Mouse (Mus musculus) kidney, embryonic 15.5 days (tissue): ENCODE results near the gene Zfp112. TPM values are rescaled to one million over a fixed set of nuclear protein-coding genes. Genes with fewer than 3 reads are reported as not detected.
A peak's percentile ranks its signal among the peaks of the same experiment; 100 is the strongest.
"Not testable (repeated sequence)": the region's sequence is repeated elsewhere in the genome, so short reads cannot be mapped to it uniquely, and the experiment has no call there.

Source experiments
- ATAC-seq: fragments of 200-750 bp; cut with Nextera tagmentation; replicated peaks from 2 replicates; pipeline ENCODE4 v1.8.0; 2017; ENCODE audit warnings: moderate TSS enrichment; ENCODE audit not compliant: low FRiP score
- H3K27ac ChIP-seq: fragments of 300-500 bp; sonication (generic); 2 replicates; pipeline ENCODE4 v1.5.1; 2015; ENCODE audit warnings: mild to moderate bottlenecking, inconsistent platforms
- H3K27me3 ChIP-seq: fragments of 300-500 bp; sonication (generic); 2 replicates; pipeline ENCODE4 v1.6.1; 2015; ENCODE audit warnings: inconsistent platforms
- H3K36me3 ChIP-seq: fragments of 300-500 bp; sonication (generic); 2 replicates; pipeline ENCODE4 v1.6.1; 2015; ENCODE audit warnings: inconsistent platforms
- H3K4me1 ChIP-seq: fragments of 300-500 bp; sonication (generic); 2 replicates; pipeline ENCODE4 v1.6.1; 2015; ENCODE audit warnings: inconsistent platforms
- H3K4me2 ChIP-seq: fragments of 300-500 bp; sonication (generic); 2 replicates; pipeline ENCODE4 v1.6.1; 2015; ENCODE audit warnings: moderate library complexity, mild to moderate bottlenecking, inconsistent platforms
- H3K4me3 ChIP-seq: fragments of 300-500 bp; sonication (generic); replicated peaks from 2 replicates; pipeline ENCODE4 v1.5.1; 2015; ENCODE audit warnings: mild to moderate bottlenecking, inconsistent platforms
- H3K9ac ChIP-seq: fragments of 300-500 bp; sonication (generic); 2 replicates; pipeline ENCODE4 v1.6.1; 2015; ENCODE audit warnings: mild to moderate bottlenecking, inconsistent platforms
- H3K9me3 ChIP-seq: fragments of 300-500 bp; sonication (generic); replicated peaks from 2 replicates; pipeline ENCODE4 v1.6.1; 2016; ENCODE audit warnings: inconsistent platforms
- WGBS: fragments of 180-500 bp; shearing (Covaris S2); methylation state at CpG from one replicate; pipeline ENCODE4 v1.1.7; 2015; ENCODE audit warnings: mixed read lengths; 5-methylcytosine and 5-hydroxymethylcytosine counted together
- polyA plus RNA-seq: library from polyadenylated mRNA; unstranded; fragments of >200 nt; fragmentation: Nextera tagmentation; extraction: Ambion mirVana; gene quantifications from 2 replicates; pipeline ENCODE4 v1.2.1, GENCODE M21; 2015

Zfp112 gene
- 6.3 and 6.9 TPM in 2 replicates for polyA plus RNA-seq

GRCm38 (mm10) chr7:24112156-24112856 lies at the start of gene Zfp112:
Gene Zfp112, plus strand, starts transcription at chr7:24112314.
- H3K4me1 ChIP-seq, result peaks cover 4% of the 10 kb centered on the region
- peak within 1 kb of the TSS; percentile 74 for H3K4me3 ChIP-seq
- WGBS, result 2% methylated on average over 23 of the region's 23 CpGs
- peak within 1 kb of the TSS; percentile 79 for H3K4me2 ChIP-seq
- peaks cover 24% of the 10 kb centered on the region for H3K36me3 ChIP-seq
- no peaks in the 10 kb centered on the region for H3K27me3 ChIP-seq
- H3K27ac ChIP-seq, result peak within 1 kb of the TSS; percentile 89
- H3K9me3 ChIP-seq, result peaks cover 15% of the 10 kb centered on the region
- peak within 1 kb of the TSS; percentile 70 for H3K9ac ChIP-seq
- peak; percentile 98 for ATAC-seq

DNA sequence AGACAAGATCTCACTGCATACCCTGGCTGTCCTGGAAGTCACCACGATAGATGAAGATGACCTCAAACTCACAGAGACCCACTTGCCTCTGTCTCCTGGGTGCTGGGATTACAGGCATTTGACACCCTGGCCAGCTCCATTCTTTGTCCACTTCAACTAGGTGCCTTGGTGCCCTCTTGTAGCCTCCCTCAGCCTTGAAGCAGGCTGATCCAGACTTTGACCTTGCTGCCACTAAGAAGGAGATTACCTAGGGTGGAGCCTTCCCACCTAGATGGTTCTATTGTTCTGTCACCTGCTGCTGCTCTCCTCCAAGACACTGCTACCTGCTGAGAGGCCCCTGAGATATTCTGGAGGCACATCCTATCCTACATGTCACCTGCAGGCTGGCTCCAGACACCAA lies 37.7 kb upstream of the Zfp112 start:
- not testable (repeated sequence) for H3K36me3 ChIP-seq, H3K4me1 ChIP-seq, H3K9me3 ChIP-seq, H3K27me3 ChIP-seq, ATAC-seq, H3K4me2 ChIP-seq, H3K4me3 ChIP-seq, H3K27ac ChIP-seq, H3K9ac ChIP-seq
- WGBS, result 54% methylated on average over 1 of the region's 1 CpGs

DNA sequence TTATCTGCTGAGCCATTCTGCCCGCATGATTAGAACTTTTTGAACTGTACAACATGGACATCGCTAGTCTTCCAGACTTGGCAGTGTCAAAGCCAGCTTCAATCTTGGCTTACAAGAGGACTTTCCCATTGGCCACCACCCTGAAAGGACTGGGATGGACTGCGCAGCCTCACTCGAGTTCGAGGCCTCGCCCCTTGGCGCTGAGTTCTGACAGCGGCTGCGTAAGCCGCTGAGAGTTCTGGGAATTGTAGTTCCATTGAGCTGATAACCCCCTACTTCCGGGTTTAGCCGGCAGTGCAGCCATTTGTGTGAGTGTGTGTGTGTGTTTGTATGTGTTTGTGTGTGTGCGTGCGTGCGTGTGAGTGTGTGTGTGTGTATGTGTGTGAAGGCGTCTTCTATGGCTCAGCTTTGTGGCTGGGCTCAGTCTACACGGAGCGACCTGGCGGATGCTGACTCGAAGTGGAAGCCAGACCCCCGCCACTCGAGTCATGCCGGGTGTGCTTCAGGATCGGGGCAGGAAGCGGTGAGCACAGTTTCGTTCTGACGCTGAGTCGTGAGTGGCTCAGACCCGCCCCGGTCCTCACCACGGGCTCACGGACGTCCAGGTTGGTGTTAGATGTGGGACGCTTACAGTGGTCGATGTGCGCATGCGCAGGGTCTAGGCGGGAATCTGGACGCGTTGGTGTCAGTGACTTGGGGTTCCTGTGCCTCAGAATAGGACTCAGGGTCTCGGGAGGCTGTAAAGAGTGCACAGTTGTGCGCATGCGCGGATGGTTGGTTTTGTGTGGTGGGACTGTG lies 30.3 kb upstream of the Zfp112 start, which contains the start of gene Zfp180:
Gene Zfp180, plus strand, starts transcription at position 291 of the 798 bp plus-strand sequence.
- Histone ChIP-seq H3K4me3 (peak within 1 kb of the TSS; percentile 80), H3K36me3 (peaks cover 19% of the 10 kb centered on the region), H3K27me3 (no peaks in the 10 kb centered on the region), H3K9ac (peak within 1 kb of the TSS; percentile 77), H3K4me1 (peaks cover 14% of the 10 kb centered on the region), H3K27ac (peak within 1 kb of the TSS; percentile 93), H3K4me2 (peak within 1 kb of the TSS; percentile 85), H3K9me3 (no peaks in the 10 kb centered on the region)
- peak; percentile 98 for ATAC-seq
- WGBS, result 20% methylated on average over 44 of the region's 44 CpGs

- 44% methylated on average over 15 of the region's 15 CpGs for WGBS
- Histone ChIP-seq H3K9ac (peak overlapping the region; percentile 77), H3K4me1 (peaks cover 14% of the 10 kb centered on the region), H3K36me3 (peaks cover 27% of the 10 kb centered on the region), H3K4me3 (peak overlapping the region; percentile 80), H3K9me3 (0 out of 2 replicates have a peak, but pooled peaks cover 4% of the 10 kb centered on the region), H3K27ac (peak overlapping the region; percentile 93), H3K27me3 (no peaks in the 10 kb centered on the region), H3K4me2 (peak overlapping the region; percentile 85)
- ATAC-seq, result peak; percentile 35
Observed at GRCm38 (mm10) chr7:24082457-24083235, 29.5 kb upstream of the Zfp112 start.

- no peak overlapping the region for H3K27ac ChIP-seq
- no peak for ATAC-seq
- H3K27me3 ChIP-seq, result no peaks in the 10 kb centered on the region
- peaks cover 45% of the 10 kb centered on the region for H3K36me3 ChIP-seq
- no peak overlapping the region for H3K4me2 ChIP-seq
- 94% methylated on average over 4 of the region's 4 CpGs for WGBS
- H3K9ac ChIP-seq, result no peak overlapping the region
- H3K9me3 ChIP-seq, result 0 out of 2 replicates have a peak, but pooled peaks cover 8% of the 10 kb centered on the region
- no peak overlapping the region for H3K4me3 ChIP-seq
- peaks cover 14% of the 10 kb centered on the region for H3K4me1 ChIP-seq
Observed at GRCm38 (mm10) chr7:24086871-24087270, 25.2 kb upstream of the Zfp112 start.

DNA sequence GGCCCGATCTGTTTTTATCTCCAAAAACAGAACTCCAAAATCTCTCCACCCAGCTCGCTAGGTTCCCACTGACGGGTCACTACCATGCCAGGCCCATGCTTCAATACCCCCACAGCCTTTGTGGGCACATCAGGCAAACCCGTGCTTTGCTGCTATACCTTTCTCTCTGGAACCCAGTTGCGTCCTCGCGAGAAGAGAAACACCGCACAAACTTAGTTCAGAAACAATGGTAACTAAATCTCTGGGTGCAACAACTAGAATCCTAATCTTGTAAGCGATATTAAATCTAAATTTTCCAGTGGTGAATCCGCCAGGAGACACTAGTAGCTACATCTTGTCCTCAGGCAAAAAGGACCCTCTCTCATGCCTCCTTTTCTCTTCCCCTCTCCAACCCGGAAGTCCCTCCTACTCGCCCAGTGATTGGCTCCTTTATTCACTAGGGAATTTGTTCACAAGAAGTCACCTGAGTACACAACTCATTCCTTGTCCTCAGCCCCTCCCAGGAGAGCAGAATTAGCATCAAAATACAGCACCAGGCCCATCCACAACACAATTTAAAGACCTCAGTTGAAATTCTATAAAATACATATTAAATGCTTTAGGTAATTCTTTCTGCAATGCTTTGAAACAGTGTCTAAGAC lies 24.5 kb upstream of the Zfp112 start:
- H3K4me2 ChIP-seq, result no peak overlapping the region

GRCm38 (mm10) chr7:24104403-24104802 lies 7.7 kb upstream of the Zfp112 start:
- H3K27me3 ChIP-seq, result no peaks in the 10 kb centered on the region
- H3K27ac ChIP-seq, result no peak overlapping the region
- H3K9me3 ChIP-seq, result peaks cover 80% of the 10 kb centered on the region
- no peaks in the 10 kb centered on the region for H3K4me1 ChIP-seq
- H3K9ac ChIP-seq, result no peak overlapping the region
- peaks cover 100% of the 10 kb centered on the region for H3K36me3 ChIP-seq
- 96% methylated on average over 9 of the region's 9 CpGs for WGBS
- no peak overlapping the region for H3K4me2 ChIP-seq
- H3K4me3 ChIP-seq, result no peak overlapping the region
- 0 out of 2 replicates have a peak, but pooled peaks have one; percentile 38 for ATAC-seq

More for the DNA sequence above, 24.5 kb upstream of the Zfp112 start:
- no peaks in the 10 kb centered on the region for H3K27me3 ChIP-seq
- 0 out of 2 replicates have a peak, but pooled peaks cover 10% of the 10 kb centered on the region for H3K9me3 ChIP-seq
- 95% methylated on average over 12 of the region's 12 CpGs for WGBS
- peaks cover 48% of the 10 kb centered on the region for H3K36me3 ChIP-seq
- H3K4me3 ChIP-seq, result no peak overlapping the region
- peaks cover 11% of the 10 kb centered on the region for H3K4me1 ChIP-seq
- H3K9ac ChIP-seq, result no peak overlapping the region
- no peak overlapping the region for H3K27ac ChIP-seq
- no peak for ATAC-seq

DNA sequence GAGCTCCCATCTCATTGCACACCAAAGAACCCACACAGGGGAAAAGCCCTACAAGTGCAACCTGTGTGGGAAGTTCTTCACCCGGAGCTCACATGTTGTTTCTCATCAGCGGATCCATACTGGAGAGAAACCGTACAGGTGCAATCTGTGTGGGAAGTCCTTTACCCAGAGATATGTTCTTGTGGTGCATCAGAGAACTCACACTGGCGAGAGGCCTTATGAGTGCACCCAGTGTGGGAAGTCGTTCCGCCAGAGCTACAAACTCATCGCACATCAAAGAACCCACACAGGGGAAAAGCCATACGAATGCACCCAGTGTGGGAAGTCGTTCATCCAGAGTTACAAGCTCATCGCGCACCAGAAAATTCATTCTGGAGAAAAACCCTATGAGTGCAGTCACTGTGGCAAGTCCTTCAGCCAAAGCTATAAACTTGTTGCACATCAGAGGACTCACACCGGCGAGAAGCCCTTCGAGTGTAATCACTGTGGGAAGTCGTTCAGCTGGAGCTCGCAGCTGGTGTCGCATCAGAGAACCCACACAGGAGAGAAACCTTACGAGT lies 6.9 kb upstream of the Zfp112 start:
- Histone ChIP-seq H3K4me1 (no peaks in the 10 kb centered on the region), H3K27ac (no peak overlapping the region), H3K9me3 (peaks cover 80% of the 10 kb centered on the region), H3K4me3 (no peak overlapping the region), H3K4me2 (no peak overlapping the region), H3K9ac (no peak overlapping the region), H3K27me3 (no peaks in the 10 kb centered on the region), H3K36me3 (peaks cover 95% of the 10 kb centered on the region)
- WGBS, result 95% methylated on average over 18 of the region's 18 CpGs
- 0 out of 2 replicates have a peak, but pooled peaks have one; percentile 5 for ATAC-seq

- Histone ChIP-seq H3K4me3 (no peak overlapping the region), H3K4me2 (no peak overlapping the region), H3K27ac (no peak overlapping the region), H3K36me3 (peaks cover 39% of the 10 kb centered on the region), H3K27me3 (no peaks in the 10 kb centered on the region), H3K9me3 (peaks cover 30% of the 10 kb centered on the region), H3K9ac (no peak overlapping the region), H3K4me1 (peaks cover 4% of the 10 kb centered on the region)
- 94% methylated on average over 7 of the region's 7 CpGs for WGBS
- no peak for ATAC-seq
Observed at GRCm38 (mm10) chr7:24110839-24111238, 1.3 kb upstream of the Zfp112 start.

- Histone ChIP-seq H3K27me3 (no peaks in the 10 kb centered on the region), H3K4me1 (peaks cover 4% of the 10 kb centered on the region), H3K27ac (peak overlapping the region; percentile 89), H3K9me3 (peaks cover 21% of the 10 kb centered on the region), H3K36me3 (peaks cover 30% of the 10 kb centered on the region), H3K4me2 (peak overlapping the region; percentile 79), H3K9ac (peak overlapping the region; percentile 35; the same call in 1 of the 2 replicates), H3K4me3 (peak overlapping the region; percentile 74)
- no peak for ATAC-seq
- 2% methylated on average over 9 of the region's 9 CpGs for WGBS
Observed at GRCm38 (mm10) chr7:24111772-24112155, 350 bp upstream of the Zfp112 start.

- Histone ChIP-seq H3K4me3 (peak overlapping the region; percentile 74), H3K27ac (peak overlapping the region; percentile 89), H3K36me3 (peaks cover 17% of the 10 kb centered on the region), H3K9ac (peak overlapping the region; percentile 70), H3K4me2 (peak overlapping the region; percentile 79), H3K9me3 (peaks cover 8% of the 10 kb centered on the region), H3K4me1 (peaks cover 4% of the 10 kb centered on the region), H3K27me3 (no peaks in the 10 kb centered on the region)
- 6% methylated on average over 12 of the region's 12 CpGs for WGBS
- ATAC-seq, result peak; percentile 49
Observed at GRCm38 (mm10) chr7:24113001-24113400, 887 bp downstream of the Zfp112 start.
